Comparison of ENCODE assay signal across 17 mouse cellular contexts in the genomic region with DNA sequence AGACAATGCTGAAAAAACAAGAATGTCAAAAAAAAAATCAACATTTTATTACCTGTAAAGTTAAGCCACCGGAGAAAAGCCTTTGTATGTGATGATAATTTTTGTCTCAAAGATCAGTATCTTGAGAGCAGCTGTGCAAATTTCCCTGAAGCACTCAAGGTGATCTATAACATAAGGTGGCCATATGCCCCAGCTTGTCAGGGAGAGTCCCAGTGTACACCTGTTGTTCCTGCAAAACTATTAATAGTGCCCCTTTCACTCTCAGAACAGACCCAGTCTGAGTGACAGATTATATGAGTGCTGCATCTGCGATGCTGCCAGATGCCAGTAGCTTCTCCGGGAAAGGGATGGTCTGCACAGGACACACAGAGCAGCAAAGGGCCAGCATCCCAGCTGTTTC.
"Had no signal": no experiment of that assay in that cellular context is flagged by ENCODE, and none has a peak within 500 bp of the region (broad histone marks: within the 10 kb centered on the region; RNA-seq: fewer than 3 reads in every experiment).

No protein-coding gene starts in this region.

- H3K9me3 ChIP-seq: kidney, embryonic 15.5 days; limb, embryonic 15.5 days; megakaryocyte, embryonic 14.5 days had no signal

- DNase-seq: kidney, postnatal 10 days; kidney, postnatal 36 days; layer of hippocampus, postnatal 36 days; liver, postnatal 0 days; lung, embryonic 14.5 days; lung, postnatal 36 days; midbrain, embryonic 14.5 days; thymus, adult 18-20 months; thymus, postnatal 36 days had no signal

- ATAC-seq: liver, postnatal 0 days; lung, postnatal 0 days had no signal

- H3K4me1 ChIP-seq: kidney, embryonic 15.5 days had no signal

- H3K4me3 ChIP-seq: kidney, embryonic 15.5 days; left cerebral cortex, adult 2 months; limb, embryonic 15.5 days; megakaryocyte, embryonic 14.5 days had no signal

- H3K9ac ChIP-seq: kidney, embryonic 15.5 days; limb, embryonic 15.5 days; liver, embryonic 14.5 days; liver, postnatal 0 days; lung, embryonic 14.5 days had no signal

- H3K4me2 ChIP-seq: kidney, embryonic 15.5 days; limb, embryonic 15.5 days; liver, embryonic 11.5 days; lung, embryonic 14.5 days; midbrain, embryonic 11.5 days had no signal

- H3K36me3 ChIP-seq: kidney, embryonic 15.5 days; limb, embryonic 15.5 days had no signal

- H3K27me3 ChIP-seq: kidney, embryonic 15.5 days; limb, embryonic 15.5 days; megakaryocyte, embryonic 14.5 days had no signal

- H3K27ac ChIP-seq: kidney, embryonic 15.5 days; left cerebral cortex, adult 2 months; limb, embryonic 15.5 days; liver, embryonic 14.5 days had no signal
